Mouse (Mus musculus) forebrain, embryonic 14.5 days (tissue): ENCODE measurements around the gene Fmnl1. TPM values are rescaled to one million over a fixed set of nuclear protein-coding genes. Genes with fewer than 3 reads are reported as not detected.

Source experiments
- ATAC-seq: fragments of 200-750 bp; cut with Nextera tagmentation; 2 replicates; pipeline ENCODE4 v1.8.0; 2017; ENCODE audit warnings: mild to moderate bottlenecking, moderate library complexity
- DNase-seq: peaks from one replicate; pipeline ENCODE4 v3.0.0-alpha.2; 2015; ENCODE audit warnings: low spot score
- H3K27ac ChIP-seq: fragments of 300-500 bp; sonication (generic); 2 replicates; pipeline ENCODE4 v1.5.1; 2014; ENCODE audit warnings: low read depth, mild to moderate bottlenecking, control low read depth, low read length, moderate library complexity
- H3K27me3 ChIP-seq: fragments of 300-500 bp; sonication (generic); replicated peaks from 2 replicates; pipeline ENCODE4 v1.6.1; 2014; ENCODE audit warnings: low read length, control low read depth, mixed read lengths; ENCODE audit not compliant: control insufficient read depth, insufficient read depth
- H3K36me3 ChIP-seq: fragments of 300-500 bp; sonication (generic); 2 replicates; pipeline ENCODE4 v1.6.1; 2014; ENCODE audit warnings: low read length, control low read depth; ENCODE audit not compliant: control insufficient read depth, insufficient read depth
- H3K4me1 ChIP-seq: fragments of 300-500 bp; sonication (generic); 2 replicates; pipeline ENCODE4 v1.6.1; 2014; ENCODE audit warnings: antibody characterized with exemption, low read length, control low read depth; ENCODE audit not compliant: control insufficient read depth, insufficient read depth
- H3K4me2 ChIP-seq: fragments of 300-500 bp; sonication (generic); 2 replicates; pipeline ENCODE4 v1.6.1; 2014; ENCODE audit warnings: mild to moderate bottlenecking, control low read depth, low read length
- H3K4me3 ChIP-seq: fragments of 300-500 bp; sonication (generic); 2 replicates; pipeline ENCODE4 v1.5.1; 2014; ENCODE audit warnings: low read depth, low read length, control low read depth
- H3K9ac ChIP-seq: fragments of 300-500 bp; sonication (generic); 2 replicates; pipeline ENCODE4 v1.6.1; 2014; ENCODE audit warnings: mild to moderate bottlenecking, low read length, control low read depth, moderate library complexity
- H3K9me3 ChIP-seq: fragments of 300-500 bp; sonication (generic); replicated peaks from 2 replicates; pipeline ENCODE4 v1.6.1; 2016; ENCODE audit warnings: low read length, control low read depth, mixed read lengths; ENCODE audit not compliant: control insufficient read depth
- WGBS: fragments of 180-500 bp; shearing (Covaris S2); extraction: QIAGEN DNeasy Blood & Tissue Kit; methylation state at CpG from one replicate; pipeline ENCODE4 v1.1.7; 2014; 5-methylcytosine and 5-hydroxymethylcytosine counted together
- polyA plus RNA-seq: library from polyadenylated mRNA; unstranded; fragments of >200 nt; fragmentation: Nextera tagmentation; extraction: Ambion mirVana; gene quantifications from 2 replicates; pipeline ENCODE4 v1.2.1, GENCODE M21; 2014

Fmnl1 gene
- polyA plus RNA-seq, 1 experiment from 2014 or later = 1.2 TPM

DNA sequence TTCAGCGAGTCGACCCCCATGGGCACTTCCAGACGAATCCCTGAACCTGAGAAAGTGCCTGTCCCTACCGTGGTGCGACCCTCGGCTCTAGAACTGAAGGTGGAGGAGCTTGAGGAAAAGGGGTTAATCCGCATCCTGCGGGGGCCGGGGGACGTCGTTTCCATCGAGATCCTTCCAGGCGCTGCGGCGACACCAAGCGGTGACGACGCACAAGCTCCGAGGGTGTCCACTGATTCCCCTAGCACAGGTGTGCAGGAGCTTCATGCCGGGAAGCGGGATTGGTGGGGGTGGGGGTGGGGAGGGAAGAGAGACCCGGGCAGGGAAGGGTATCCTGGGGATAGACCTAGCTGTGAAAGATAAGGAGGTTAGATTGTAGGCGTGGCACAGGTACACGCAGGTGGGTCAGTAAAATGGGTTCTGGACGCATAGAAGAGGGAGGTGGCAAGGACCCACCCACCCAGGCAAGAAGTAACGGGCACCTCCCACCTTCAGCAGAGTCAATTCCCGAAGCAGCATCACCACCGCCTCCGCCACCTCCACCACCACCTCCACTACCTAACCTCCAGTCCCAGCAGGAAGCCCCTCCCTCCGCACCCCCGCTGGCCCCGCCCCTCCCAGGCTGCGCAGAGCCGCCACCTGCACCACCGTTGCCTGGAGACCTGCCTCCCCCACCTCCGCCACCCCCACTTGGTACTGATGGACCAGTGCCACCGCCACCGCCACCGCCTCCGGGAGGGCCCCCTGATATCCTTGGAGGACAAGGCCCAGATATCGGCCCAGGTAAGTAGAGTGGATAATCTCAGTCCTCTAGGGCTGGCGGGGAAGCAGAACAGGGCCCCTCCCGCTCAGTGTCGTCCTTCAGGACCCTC lies 22.3 kb downstream of the Fmnl1 start:
- Histone ChIP-seq H3K4me2 (peak overlapping the region; percentile 57), H3K36me3 (no peaks in the 10 kb centered on the region), H3K9me3 (no peaks in the 10 kb centered on the region), H3K27me3 (peaks cover 64% of the 10 kb centered on the region), H3K27ac (no peak overlapping the region), H3K4me3 (peak overlapping the region; percentile 22), H3K4me1 (peaks cover 5% of the 10 kb centered on the region; the same call in 1 of the 2 replicates), H3K9ac (peak overlapping the region; percentile 9; the same call in 1 of the 2 replicates)
- DNase-seq (peak; percentile 77), ATAC-seq (peak; percentile 26; the same call in 1 of the 2 replicates)
- WGBS = 5% methylated on average over 44 of the region's 44 CpGs

DNA sequence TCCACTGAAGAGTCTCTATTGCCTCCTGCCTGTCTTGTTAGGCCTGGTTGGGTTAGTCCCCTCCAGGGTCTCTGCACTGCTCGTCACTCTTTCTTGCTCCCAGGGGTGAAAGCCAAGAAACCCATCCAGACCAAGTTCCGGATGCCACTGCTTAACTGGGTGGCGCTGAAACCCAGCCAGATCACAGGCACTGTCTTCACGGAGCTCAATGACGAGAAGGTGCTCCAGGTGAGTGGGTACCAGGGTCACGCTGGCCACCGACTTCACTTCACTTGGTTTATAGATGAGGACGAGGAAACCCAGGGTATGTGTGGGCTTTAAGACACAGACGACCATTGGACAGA lies 22.9 kb downstream of the Fmnl1 start:
- H3K9me3 ChIP-seq = no peaks in the 10 kb centered on the region
- H3K27me3 ChIP-seq = peaks cover 69% of the 10 kb centered on the region
- DNase-seq (no peak), ATAC-seq (no peak)
- H3K9ac ChIP-seq = no peak overlapping the region
- no peak overlapping the region for H3K4me2 ChIP-seq
- H3K36me3 ChIP-seq = no peaks in the 10 kb centered on the region
- no peak overlapping the region for H3K4me3 ChIP-seq
- 22% methylated on average over 9 of the region's 9 CpGs for WGBS
- H3K4me1 ChIP-seq = peaks cover 10% of the 10 kb centered on the region; the same call in 1 of the 2 replicates
- H3K27ac ChIP-seq = no peak overlapping the region

DNA sequence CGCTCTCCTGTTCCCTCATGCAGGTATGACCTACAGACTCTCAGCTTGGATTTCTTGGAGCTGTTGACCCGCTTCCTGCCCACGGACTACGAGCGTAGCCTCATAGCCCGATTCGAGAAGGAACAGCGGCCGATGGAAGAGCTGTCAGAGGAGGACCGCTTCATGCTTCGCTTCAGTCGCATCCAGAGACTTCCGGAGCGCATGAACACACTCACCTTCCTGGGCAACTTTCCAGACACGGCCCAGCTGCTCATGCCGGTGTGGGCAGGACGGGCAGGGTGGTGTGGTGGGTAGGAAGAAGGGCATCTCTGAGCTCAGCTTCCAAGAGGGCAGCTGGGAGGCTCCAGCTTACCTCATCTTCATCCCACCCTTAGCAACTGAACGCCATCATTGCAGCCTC lies 24.3 kb downstream of the Fmnl1 start:
- WGBS = 84% methylated on average over 18 of the region's 18 CpGs
- H3K36me3 ChIP-seq = no peaks in the 10 kb centered on the region
- H3K27me3 ChIP-seq = peaks cover 77% of the 10 kb centered on the region
- ATAC-seq = no peak
- H3K27ac ChIP-seq = no peak overlapping the region
- peaks cover 16% of the 10 kb centered on the region; the same call in 1 of the 2 replicates for H3K4me1 ChIP-seq
- H3K9ac ChIP-seq = no peak overlapping the region
- DNase-seq = no peak
- no peaks in the 10 kb centered on the region for H3K9me3 ChIP-seq
- no peak overlapping the region for H3K4me2 ChIP-seq
- H3K4me3 ChIP-seq = no peak overlapping the region

DNA sequence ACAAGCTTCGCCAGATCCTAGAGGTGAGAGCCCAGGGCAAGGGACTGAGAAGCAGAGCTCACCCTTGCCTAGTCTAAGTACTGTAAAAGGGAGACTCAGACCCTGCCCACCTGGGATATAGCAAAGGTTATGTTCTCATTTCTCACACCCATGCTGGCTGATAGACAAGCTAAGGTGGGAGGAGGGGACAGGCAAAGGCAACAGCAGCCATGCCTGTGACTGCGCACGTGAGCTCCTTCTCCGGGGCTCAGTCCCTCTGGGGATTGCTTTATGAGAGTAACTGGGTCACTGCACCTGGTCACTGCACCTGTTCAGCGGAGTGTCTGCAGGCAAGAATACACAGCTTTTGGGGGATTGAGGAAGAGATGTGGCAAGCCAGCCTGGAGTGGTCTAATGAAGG lies 24.7 kb downstream of the Fmnl1 start:
- Histone ChIP-seq H3K36me3 (no peaks in the 10 kb centered on the region), H3K9me3 (no peaks in the 10 kb centered on the region), H3K27ac (no peak overlapping the region), H3K4me1 (peaks cover 16% of the 10 kb centered on the region; the same call in 1 of the 2 replicates), H3K4me3 (no peak overlapping the region), H3K27me3 (peaks cover 76% of the 10 kb centered on the region), H3K4me2 (no peak overlapping the region), H3K9ac (no peak overlapping the region)
- ATAC-seq (no peak), DNase-seq (no peak)
- 75% methylated on average over 5 of the region's 5 CpGs for WGBS

- Histone ChIP-seq H3K4me2 (no peak overlapping the region), H3K27me3 (peaks cover 69% of the 10 kb centered on the region), H3K27ac (no peak overlapping the region), H3K9me3 (no peaks in the 10 kb centered on the region), H3K4me1 (peaks cover 21% of the 10 kb centered on the region), H3K36me3 (no peaks in the 10 kb centered on the region), H3K9ac (no peak overlapping the region), H3K4me3 (no peak overlapping the region)
- 74% methylated on average over 4 of the region's 4 CpGs for WGBS
- DNase-seq (no peak), ATAC-seq (no peak)
Measured at GRCm38 (mm10) chr11:103197340-103197739, 26.4 kb downstream of the Fmnl1 start.

DNA sequence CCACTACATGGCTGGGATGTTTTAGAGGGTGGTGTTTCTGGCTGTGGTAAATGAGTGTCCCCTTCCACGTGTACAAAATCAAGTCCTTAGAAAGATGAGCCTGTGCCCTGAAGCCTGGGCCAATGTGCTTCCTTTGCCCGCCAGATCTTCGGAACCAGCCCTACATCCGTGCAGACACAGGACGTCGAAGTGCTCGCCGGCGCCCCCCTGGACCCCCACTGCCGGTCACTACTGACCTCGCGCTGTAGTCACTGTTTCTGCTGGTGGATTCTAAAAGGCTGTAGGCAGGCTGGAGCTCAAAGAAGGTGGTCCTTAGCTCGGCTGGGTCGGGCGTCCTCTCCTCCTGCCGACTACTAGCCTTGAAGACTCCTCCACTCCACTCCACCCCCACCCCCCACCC lies 27.4 kb downstream of the Fmnl1 start:
- peak overlapping the region; percentile 63; the same call in 1 of the 2 replicates for H3K9ac ChIP-seq
- H3K4me2 ChIP-seq = peak overlapping the region; percentile 88
- no peaks in the 10 kb centered on the region for H3K9me3 ChIP-seq
- no peak for ATAC-seq
- H3K36me3 ChIP-seq = no peaks in the 10 kb centered on the region
- no peak overlapping the region for H3K27ac ChIP-seq
- H3K4me3 ChIP-seq = peak overlapping the region; percentile 43
- H3K4me1 ChIP-seq = peaks cover 17% of the 10 kb centered on the region
- H3K27me3 ChIP-seq = peaks cover 60% of the 10 kb centered on the region
- DNase-seq = no peak
- 3% methylated on average over 16 of the region's 16 CpGs for WGBS

DNA sequence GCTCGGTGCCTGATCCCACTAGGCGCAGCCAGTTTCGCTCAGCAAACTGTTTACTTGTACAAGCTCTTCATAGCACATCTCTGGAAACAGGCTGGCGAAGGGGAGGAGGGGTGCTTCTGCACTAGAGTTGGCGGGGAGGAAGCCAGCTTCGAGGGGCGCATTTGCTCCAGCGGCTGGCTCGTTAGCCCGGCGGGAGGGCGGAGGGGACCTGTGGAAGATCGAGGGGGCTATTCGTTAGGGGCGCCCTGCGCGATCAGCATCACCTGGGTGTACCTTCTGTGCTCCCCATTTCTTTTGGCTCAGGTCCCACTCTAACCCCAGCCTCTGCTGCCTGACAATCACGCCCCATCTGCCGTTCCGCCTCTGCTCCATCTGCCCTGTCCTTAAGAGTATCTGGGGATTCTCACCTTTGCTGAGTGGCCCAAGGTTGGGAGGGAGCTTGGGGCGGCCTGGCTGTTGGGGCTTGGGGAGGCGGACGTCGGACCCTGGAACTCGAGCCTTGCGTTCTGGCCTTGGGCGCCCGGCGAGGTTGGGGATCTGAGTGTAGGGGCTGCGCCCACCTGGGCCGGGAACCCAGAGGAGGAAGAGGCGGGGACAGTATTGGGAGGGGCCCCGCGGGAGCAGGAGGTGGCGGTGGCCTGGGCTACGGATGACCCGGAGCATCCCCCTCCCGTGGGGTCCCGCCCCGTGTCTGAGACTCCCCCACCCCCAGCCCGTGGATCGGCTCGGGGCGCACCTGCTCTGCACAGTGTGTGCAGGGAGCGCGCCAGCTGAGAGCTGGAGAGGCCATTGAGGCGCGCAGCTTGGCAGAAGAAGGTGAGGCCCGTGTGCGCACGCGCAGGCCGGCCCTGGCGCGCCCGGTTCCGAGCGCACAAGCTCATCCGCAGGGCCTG lies 28.2 kb downstream of the Fmnl1 start:
- Histone ChIP-seq H3K27me3 (peaks cover 52% of the 10 kb centered on the region), H3K36me3 (no peaks in the 10 kb centered on the region), H3K4me2 (peak overlapping the region; percentile 88), H3K27ac (peak overlapping the region; percentile 60; the same call in 1 of the 2 replicates), H3K4me3 (peak overlapping the region; percentile 43), H3K9me3 (no peaks in the 10 kb centered on the region), H3K9ac (peak overlapping the region; percentile 63), H3K4me1 (peaks cover 17% of the 10 kb centered on the region)
- ATAC-seq (peak; percentile 81), DNase-seq (peak; percentile 81)
- WGBS = under 1% methylated on average over 59 of the region's 59 CpGs

GRCm38 (mm10) chr11:103201664-103202063 lies 30.8 kb downstream of the Fmnl1 start:
- ATAC-seq = peak; percentile 73
- no peak overlapping the region for H3K9ac ChIP-seq
- H3K4me1 ChIP-seq = peaks cover 17% of the 10 kb centered on the region
- H3K9me3 ChIP-seq = no peaks in the 10 kb centered on the region
- H3K4me3 ChIP-seq = no peak overlapping the region
- peak; percentile 88 for DNase-seq
- H3K4me2 ChIP-seq = no peak overlapping the region
- WGBS = 19% methylated on average over 6 of the region's 6 CpGs
- no peaks in the 10 kb centered on the region for H3K36me3 ChIP-seq
- H3K27ac ChIP-seq = peak overlapping the region; percentile 39; the same call in 1 of the 2 replicates
- peaks cover 32% of the 10 kb centered on the region for H3K27me3 ChIP-seq
